Mouse (Mus musculus): ENCODE data around the gene Uvssa. TPM values are rescaled to one million over a fixed set of nuclear protein-coding genes. Genes with fewer than 3 reads are reported as not detected.

The Uvssa gene
- polyA plus RNA-seq, 1 experiment from 2014 or later: 8.4 TPM

DNA sequence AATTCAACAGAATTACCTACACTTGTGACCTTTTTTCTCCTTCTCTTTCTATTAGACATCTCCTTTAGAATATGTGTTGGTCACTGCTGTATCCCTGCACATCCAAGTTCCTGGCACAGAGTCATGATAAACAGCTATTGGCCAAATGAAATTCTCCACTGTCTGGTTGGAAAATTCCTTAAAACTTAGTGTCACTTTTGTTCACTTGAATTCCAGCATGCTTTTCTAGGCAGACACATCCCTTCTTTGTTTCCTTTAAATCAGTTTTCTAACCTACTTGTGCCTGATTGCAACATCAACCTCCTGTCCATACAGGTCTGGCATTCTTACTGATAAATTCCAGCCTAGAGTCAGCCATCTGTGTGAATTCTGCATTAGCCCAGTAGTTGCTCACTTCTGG is 35.5 kb upstream of the Uvssa start:
- Histone ChIP-seq H3K4me1 (ENCODE audit: insufficient read depth) (no peaks in the 10 kb centered on the region), H3K27me3 (ENCODE audit: insufficient read depth, low read length) (no peaks in the 10 kb centered on the region), H3K27ac (ENCODE audit: low read depth) (no peak overlapping the region)

DNA sequence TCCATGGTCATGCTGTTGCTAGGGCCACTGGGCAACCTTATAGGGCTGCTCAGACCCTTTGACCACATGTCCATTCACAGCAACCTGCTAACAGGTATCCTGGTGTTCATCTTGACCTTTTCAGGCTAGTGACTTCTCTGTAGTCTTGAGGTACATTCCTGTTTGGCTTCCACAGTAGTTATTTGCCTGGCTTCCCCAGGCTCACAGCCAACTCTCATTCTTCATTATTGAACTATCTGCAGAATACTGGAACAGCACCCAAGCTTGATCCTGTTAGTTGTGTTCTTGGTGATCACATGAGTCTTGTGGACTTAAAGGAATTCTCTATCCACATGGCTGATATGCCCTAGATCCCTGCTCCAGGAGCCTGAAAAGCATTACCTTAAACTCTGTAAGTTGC is 34.8 kb upstream of the Uvssa start:
- H3K9me3 ChIP-seq (ENCODE audit: low read depth, low read length): no peaks in the 10 kb centered on the region
- H3K36me3 ChIP-seq (ENCODE audit: insufficient read depth): peaks cover 5% of the 10 kb centered on the region; the same call in 1 of the 2 replicates
- H3K4me3 ChIP-seq (ENCODE audit: low read depth, low read length): no peak overlapping the region
- no peak overlapping the region for H3K9ac ChIP-seq
- ATAC-seq (ENCODE audit: insufficient read depth) (no peak), DNase-seq (no peak)
- no peak for TF ChIP-seq CTCF (IDR thresholded peaks at IDR 0.05; ENCODE audit: low read depth)
- H3K4me1 ChIP-seq (ENCODE audit: insufficient read depth): no peaks in the 10 kb centered on the region
- H3K27me3 ChIP-seq (ENCODE audit: insufficient read depth, low read length): no peaks in the 10 kb centered on the region
- no peak overlapping the region for H3K4me2 ChIP-seq
- H3K27ac ChIP-seq (ENCODE audit: low read depth): no peak overlapping the region

More for the DNA sequence above, 35.5 kb upstream of the Uvssa start:
- Histone ChIP-seq H3K9me3 (ENCODE audit: low read depth, low read length) (no peaks in the 10 kb centered on the region), H3K4me3 (ENCODE audit: low read depth, low read length) (no peak overlapping the region), H3K36me3 (ENCODE audit: insufficient read depth) (peaks cover 10% of the 10 kb centered on the region; the same call in 1 of the 2 replicates), H3K4me2 (no peak overlapping the region), H3K9ac (no peak overlapping the region)
- DNase-seq: no peak
- no peak for ATAC-seq (ENCODE audit: insufficient read depth)
- TF ChIP-seq CTCF (IDR thresholded peaks at IDR 0.05; ENCODE audit: low read depth): no peak

DNA sequence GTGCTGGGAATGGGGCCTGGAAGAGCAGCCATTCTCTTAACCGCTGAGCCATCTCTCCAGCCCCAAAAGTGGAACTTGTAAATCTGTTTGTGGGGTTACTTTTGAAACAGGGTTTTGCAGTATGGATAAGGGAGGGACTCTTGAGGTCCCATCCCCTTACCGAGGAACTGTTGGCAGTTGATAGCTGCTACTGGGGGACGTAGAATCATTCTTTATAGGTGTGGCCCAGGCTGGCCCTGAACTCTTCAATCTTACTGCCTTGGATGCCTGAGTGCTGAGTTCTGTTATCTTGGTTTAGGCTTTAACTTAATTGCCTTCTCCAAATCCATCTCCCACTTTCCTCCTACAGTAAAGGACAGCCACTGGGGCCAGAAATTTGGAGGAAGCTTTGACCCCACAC is 34.3 kb upstream of the Uvssa start:
- H3K27me3 ChIP-seq (ENCODE audit: insufficient read depth, low read length): no peaks in the 10 kb centered on the region
- no peak overlapping the region for H3K27ac ChIP-seq (ENCODE audit: low read depth)
- ATAC-seq (ENCODE audit: insufficient read depth): no peak
- 80% methylated on average over 3 of the region's 3 CpGs for WGBS
- no peak for TF ChIP-seq CTCF (IDR thresholded peaks at IDR 0.05; ENCODE audit: low read depth)
- H3K4me1 ChIP-seq (ENCODE audit: insufficient read depth): no peaks in the 10 kb centered on the region
- H3K9me3 ChIP-seq (ENCODE audit: low read depth, low read length): no peaks in the 10 kb centered on the region
- H3K4me3 ChIP-seq (ENCODE audit: low read depth, low read length): no peak overlapping the region
- H3K9ac ChIP-seq: no peak overlapping the region
- no peak for DNase-seq
- 0 out of 2 replicates have a peak, but pooled peaks cover under 1% of the 10 kb centered on the region for H3K36me3 ChIP-seq (ENCODE audit: insufficient read depth)
- H3K4me2 ChIP-seq: no peak overlapping the region

DNA sequence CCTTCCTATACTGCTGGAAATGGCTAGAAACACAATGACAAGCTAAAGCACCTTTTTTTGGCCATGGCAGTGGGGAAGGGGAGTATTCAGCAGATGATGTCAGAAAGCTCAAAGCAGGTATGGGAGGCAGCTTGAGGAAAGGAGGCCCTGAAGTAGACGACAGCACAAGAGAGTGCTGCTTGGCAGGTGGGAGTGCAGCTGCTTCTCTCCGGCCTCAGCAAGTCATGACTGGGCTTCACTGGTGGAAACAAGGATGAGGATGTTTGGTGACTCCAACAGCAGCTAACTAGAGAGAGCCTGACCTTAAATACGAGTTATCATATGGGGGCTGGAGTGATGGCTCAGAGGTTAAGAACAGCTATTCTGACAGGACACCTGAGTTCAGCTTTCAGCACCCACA is 30.7 kb upstream of the Uvssa start:
- Histone ChIP-seq H3K9ac (no peak overlapping the region), H3K4me3 (ENCODE audit: low read depth, low read length) (no peak overlapping the region), H3K4me1 (ENCODE audit: insufficient read depth) (no peaks in the 10 kb centered on the region), H3K27ac (ENCODE audit: low read depth) (no peak overlapping the region), H3K36me3 (ENCODE audit: insufficient read depth) (no peaks in the 10 kb centered on the region), H3K4me2 (no peak overlapping the region), H3K27me3 (ENCODE audit: insufficient read depth, low read length) (no peaks in the 10 kb centered on the region), H3K9me3 (ENCODE audit: low read depth, low read length) (no peaks in the 10 kb centered on the region)
- no peak for DNase-seq
- no peak for TF ChIP-seq CTCF (IDR thresholded peaks at IDR 0.05; ENCODE audit: low read depth)
- no peak for ATAC-seq (ENCODE audit: insufficient read depth)
- 63% methylated on average over 3 of the region's 3 CpGs for WGBS

DNA sequence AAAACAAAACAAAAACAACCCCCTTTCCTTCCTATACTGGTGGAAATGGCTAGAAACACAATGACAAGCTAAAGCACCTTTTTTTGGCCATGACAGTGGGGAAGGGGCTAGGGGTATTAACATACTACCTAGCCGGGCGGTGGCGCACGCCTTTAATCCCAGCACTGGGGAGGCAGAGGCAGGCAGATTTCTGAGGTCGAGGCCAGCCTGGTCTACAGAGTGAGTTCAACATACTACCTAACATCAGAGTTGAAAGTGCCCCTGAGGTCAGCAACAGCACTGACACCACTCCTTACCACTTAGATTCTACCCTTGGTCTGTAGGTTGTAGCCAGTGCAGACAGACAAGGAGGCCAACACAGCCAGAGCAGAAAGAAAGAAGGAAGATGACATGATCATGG is 29.1 kb upstream of the Uvssa start:
- no peak for ATAC-seq (ENCODE audit: insufficient read depth)
- H3K36me3 ChIP-seq (ENCODE audit: insufficient read depth): no peaks in the 10 kb centered on the region
- no peaks in the 10 kb centered on the region for H3K27me3 ChIP-seq (ENCODE audit: insufficient read depth, low read length)
- WGBS: 96% methylated on average over 5 of the region's 5 CpGs
- no peaks in the 10 kb centered on the region for H3K4me1 ChIP-seq (ENCODE audit: insufficient read depth)
- no peak overlapping the region for H3K27ac ChIP-seq (ENCODE audit: low read depth)
- no peaks in the 10 kb centered on the region for H3K9me3 ChIP-seq (ENCODE audit: low read depth, low read length)
- no peak for DNase-seq
- TF ChIP-seq CTCF (IDR thresholded peaks at IDR 0.05; ENCODE audit: low read depth): no peak
- no peak overlapping the region for H3K4me2 ChIP-seq
- no peak overlapping the region for H3K4me3 ChIP-seq (ENCODE audit: low read depth, low read length)
- H3K9ac ChIP-seq: no peak overlapping the region

DNA sequence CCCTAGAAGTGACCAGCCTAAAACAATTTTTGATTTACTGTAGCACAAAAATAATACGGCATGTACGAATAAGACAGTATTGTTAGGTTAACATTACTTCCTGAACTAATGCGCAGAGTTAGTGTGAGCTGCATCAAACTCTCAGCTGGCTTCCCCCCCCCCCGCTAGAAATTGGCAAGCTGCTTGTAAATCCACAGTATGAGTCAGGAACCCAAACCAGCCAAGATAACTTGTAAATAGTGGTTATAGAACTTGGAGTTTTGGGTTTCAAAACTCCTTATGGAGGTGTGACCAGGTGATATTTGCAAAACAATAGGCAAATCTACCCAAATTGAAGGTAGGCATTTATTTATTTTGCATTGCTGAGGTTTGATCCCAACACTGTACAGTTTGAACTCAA is 28.6 kb upstream of the Uvssa start:
- H3K4me3 ChIP-seq (ENCODE audit: low read depth, low read length): no peak overlapping the region
- no peak overlapping the region for H3K27ac ChIP-seq (ENCODE audit: low read depth)
- 73% methylated on average over 4 of the region's 4 CpGs for WGBS
- H3K9ac ChIP-seq: no peak overlapping the region
- no peaks in the 10 kb centered on the region for H3K9me3 ChIP-seq (ENCODE audit: low read depth, low read length)
- no peaks in the 10 kb centered on the region for H3K27me3 ChIP-seq (ENCODE audit: insufficient read depth, low read length)
- TF ChIP-seq CTCF (IDR thresholded peaks at IDR 0.05; ENCODE audit: low read depth): no peak
- no peak overlapping the region for H3K4me2 ChIP-seq
- no peaks in the 10 kb centered on the region for H3K36me3 ChIP-seq (ENCODE audit: insufficient read depth)
- DNase-seq: no peak
- no peak for ATAC-seq (ENCODE audit: insufficient read depth)
- no peaks in the 10 kb centered on the region for H3K4me1 ChIP-seq (ENCODE audit: insufficient read depth)

DNA sequence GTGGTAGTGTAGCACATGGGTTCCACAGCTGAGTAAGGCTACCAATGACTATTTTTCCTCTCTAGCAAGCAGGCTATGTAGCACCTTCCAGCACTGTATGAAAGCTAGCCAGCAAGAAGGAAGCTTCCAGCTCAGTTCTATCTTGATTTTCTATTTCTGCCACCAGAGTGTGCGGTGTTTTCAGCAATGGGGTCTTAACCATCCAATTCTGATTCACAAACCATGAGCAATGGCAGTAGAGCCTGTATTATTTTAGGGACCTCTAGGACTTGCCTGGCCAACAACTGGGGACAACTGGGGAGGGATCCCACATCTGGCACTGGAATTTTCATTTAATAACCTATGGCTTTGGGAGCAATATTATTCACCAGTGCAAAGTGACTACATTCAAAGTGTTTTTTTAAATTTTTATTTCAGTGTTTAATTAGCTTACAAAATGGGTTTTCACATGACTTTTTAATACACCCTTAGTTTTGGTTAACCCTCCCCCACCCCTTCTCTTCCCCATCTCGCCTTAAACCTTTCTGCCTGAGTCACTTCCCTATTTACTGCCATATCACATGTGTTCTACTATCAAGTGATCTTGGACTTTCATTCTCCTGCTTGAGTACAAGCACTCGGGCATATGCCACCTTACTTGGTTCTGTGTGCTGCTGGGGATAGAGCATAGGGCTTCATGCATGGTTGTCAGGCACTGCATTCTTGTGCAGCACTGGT is 26.6 kb upstream of the Uvssa start:
- Histone ChIP-seq H3K4me3 (ENCODE audit: low read depth, low read length) (no peak overlapping the region), H3K27ac (ENCODE audit: low read depth) (no peak overlapping the region), H3K36me3 (ENCODE audit: insufficient read depth) (no peaks in the 10 kb centered on the region), H3K9me3 (ENCODE audit: low read depth, low read length) (no peaks in the 10 kb centered on the region), H3K4me2 (no peak overlapping the region), H3K4me1 (ENCODE audit: insufficient read depth) (no peaks in the 10 kb centered on the region), H3K27me3 (ENCODE audit: insufficient read depth, low read length) (no peaks in the 10 kb centered on the region), H3K9ac (no peak overlapping the region)
- WGBS: 80% methylated on average over 3 of the region's 3 CpGs
- DNase-seq (no peak), ATAC-seq (ENCODE audit: insufficient read depth) (no peak)
- TF ChIP-seq CTCF (IDR thresholded peaks at IDR 0.05; ENCODE audit: low read depth): no peak
